Mouse (Mus musculus): ENCODE results near the gene Stub1.

The Stub1 gene

GRCm38 (mm10) chr17:25868601-25869191 is 35.5 kb upstream of the Stub1 start, which contains the start of gene Mcrip2:
TSS of gene Mcrip2 (minus strand) at chr17:25868764.
- DNase-seq, result peak; percentile 94

- peak; percentile 85 for DNase-seq
Measured at GRCm38 (mm10) chr17:25867836-25868600, 34.8 kb upstream of the Stub1 start.

- no peak for DNase-seq
Measured at GRCm38 (mm10) chr17:25867509-25867835, 34.3 kb upstream of the Stub1 start.

GRCm38 (mm10) chr17:25866172-25866571 is 33.0 kb upstream of the Stub1 start:
- peak; percentile 85 for DNase-seq

- DNase-seq, result peak; percentile 31
Measured at GRCm38 (mm10) chr17:25865288-25865687, 32.1 kb upstream of the Stub1 start.

- DNase-seq, result peak; percentile 58
Measured at GRCm38 (mm10) chr17:25864311-25864710, 31.1 kb upstream of the Stub1 start.

GRCm38 (mm10) chr17:25863681-25864080 is 30.5 kb upstream of the Stub1 start:
- peak; percentile 75 for DNase-seq

GRCm38 (mm10) chr17:25861704-25862612 is 28.8 kb upstream of the Stub1 start:
- DNase-seq, result peak; percentile 62

GRCm38 (mm10) chr17:25860832-25861703 is 27.9 kb upstream of the Stub1 start, which contains the start of gene Wdr90:
TSS of gene Wdr90 (minus strand) at chr17:25861501.
- peak; percentile 91 for DNase-seq

- DNase-seq, result no peak
Measured at GRCm38 (mm10) chr17:25860229-25860628, 27.0 kb upstream of the Stub1 start.

GRCm38 (mm10) chr17:25844396-25844901 is 11.2 kb upstream of the Stub1 start, which contains the start of gene Rhot2:
TSS of gene Rhot2 (minus strand) at chr17:25844851.
- peak; percentile 97 for DNase-seq

- peak; percentile 41 for DNase-seq
Measured at GRCm38 (mm10) chr17:25843636-25844395, 10.6 kb upstream of the Stub1 start.

- DNase-seq, result no peak
Measured at GRCm38 (mm10) chr17:25843122-25843521, 9.9 kb upstream of the Stub1 start.

GRCm38 (mm10) chr17:25842509-25842908 is 9.3 kb upstream of the Stub1 start:
- no peak for DNase-seq

- no peak for DNase-seq
Measured at GRCm38 (mm10) chr17:25841117-25841880, 8.1 kb upstream of the Stub1 start, which contains the start of gene Gm20683. TSS of gene Gm20683 (minus strand) at chr17:25841763.

- no peak for DNase-seq
Measured at GRCm38 (mm10) chr17:25840519-25840918, 7.3 kb upstream of the Stub1 start.

GRCm38 (mm10) chr17:25839455-25840235 is 6.4 kb upstream of the Stub1 start:
- DNase-seq, result peak; percentile 76

- peak; percentile 16 for DNase-seq
Measured at GRCm38 (mm10) chr17:25838904-25839303, 5.7 kb upstream of the Stub1 start.

GRCm38 (mm10) chr17:25837533-25837932 is 4.3 kb upstream of the Stub1 start:
- no peak for DNase-seq

GRCm38 (mm10) chr17:25837076-25837410 is 3.8 kb upstream of the Stub1 start, which contains the start of gene Rhbdl1:
TSS of gene Rhbdl1 (minus strand) at chr17:25837295.
- peak; percentile 77 for DNase-seq

Data from kidney, adult 9 months (tissue).